Mouse (Mus musculus) forebrain, embryonic 15.5 days (tissue): Measurements from ENCODE around the gene Mical2. TPM values are rescaled to one million over a fixed set of nuclear protein-coding genes. Genes with fewer than 3 reads are reported as not detected.

Experiments used
- ATAC-seq: fragments of 200-750 bp; cut with Nextera tagmentation; replicated peaks from 2 replicates; pipeline ENCODE4 v1.8.0; 2017; ENCODE audit warnings: mild to moderate bottlenecking, moderate TSS enrichment, moderate library complexity
- H3K27ac ChIP-seq: fragments of 300-500 bp; sonication (generic); replicated peaks from 2 replicates; pipeline ENCODE4 v1.5.1; 2015; ENCODE audit warnings: mild to moderate bottlenecking, inconsistent platforms
- H3K27me3 ChIP-seq: fragments of 300-500 bp; sonication (generic); 2 replicates; pipeline ENCODE4 v1.6.1; 2015; ENCODE audit warnings: inconsistent platforms
- H3K36me3 ChIP-seq: fragments of 300-500 bp; sonication (generic); 2 replicates; pipeline ENCODE4 v1.6.1; 2015; ENCODE audit warnings: mild to moderate bottlenecking, inconsistent platforms
- H3K4me1 ChIP-seq: fragments of 300-500 bp; sonication (generic); 2 replicates; pipeline ENCODE4 v1.6.1; 2015; ENCODE audit warnings: inconsistent platforms
- H3K4me2 ChIP-seq: fragments of 300-500 bp; sonication (generic); replicated peaks from 2 replicates; pipeline ENCODE4 v1.6.1; 2015; ENCODE audit warnings: mild to moderate bottlenecking, inconsistent platforms
- H3K4me3 ChIP-seq: fragments of 300-500 bp; sonication (generic); 2 replicates; pipeline ENCODE4 v1.5.1; 2015; ENCODE audit warnings: mild to moderate bottlenecking, inconsistent platforms
- H3K9ac ChIP-seq: fragments of 300-500 bp; sonication (generic); replicated peaks from 2 replicates; pipeline ENCODE4 v1.6.1; 2015; ENCODE audit warnings: mild to moderate bottlenecking, inconsistent platforms
- H3K9me3 ChIP-seq: fragments of 300-500 bp; sonication (generic); 2 replicates; pipeline ENCODE4 v1.6.1; 2016; ENCODE audit warnings: inconsistent platforms
- WGBS: fragments of 180-500 bp; shearing (Covaris S2); methylation state at CpG from one replicate; pipeline ENCODE4 v1.1.7; 2015; ENCODE audit warnings: mixed read lengths; 5-methylcytosine and 5-hydroxymethylcytosine counted together
- polyA plus RNA-seq: library from polyadenylated mRNA; unstranded; fragments of >200 nt; fragmentation: Nextera tagmentation; extraction: Ambion mirVana; gene quantifications from 2 replicates; pipeline ENCODE4 v1.2.1, GENCODE M21; 2015

Gene Mical2
- polyA plus RNA-seq, 1 experiment from 2014 or later = 7.0 TPM

DNA sequence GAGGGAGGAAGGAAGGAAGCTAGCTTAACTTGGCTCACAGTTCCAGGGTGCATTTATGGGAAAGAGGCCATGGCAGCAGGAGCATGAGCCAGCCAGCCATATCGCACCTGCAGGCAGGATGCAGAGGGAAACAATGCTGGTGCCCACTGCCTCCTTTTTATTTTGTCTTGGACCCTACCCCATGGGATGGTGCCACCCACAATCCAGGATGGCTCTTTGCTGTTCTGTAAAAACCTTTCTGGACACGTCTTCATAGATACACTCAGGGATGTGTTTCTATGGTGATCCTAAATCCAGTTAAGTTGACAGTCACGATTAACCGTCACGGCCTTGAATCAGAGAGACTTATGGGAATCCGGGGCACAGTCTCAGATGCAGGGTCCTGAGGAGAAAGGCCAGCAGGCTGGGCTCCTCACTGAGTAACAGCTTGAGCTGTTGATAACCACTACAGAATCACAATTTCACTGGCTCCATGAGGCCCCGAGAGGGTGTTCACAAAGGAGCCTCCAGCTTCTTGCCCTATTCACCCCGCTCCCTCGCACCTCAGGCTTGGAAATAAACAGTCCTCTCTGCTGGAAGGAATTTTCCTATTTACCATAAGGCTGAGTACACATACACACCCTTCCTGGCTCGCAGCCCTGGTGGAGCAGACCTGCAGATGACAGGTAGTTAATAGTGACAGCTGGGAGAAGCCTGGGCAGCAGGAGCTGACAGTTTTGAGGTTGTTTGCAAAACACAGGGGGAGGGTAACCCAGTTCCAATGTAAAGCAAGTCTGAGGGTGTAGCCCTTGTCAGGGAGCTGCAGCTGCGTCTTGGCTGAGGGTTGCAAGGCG is 218.7 kb downstream of the Mical2 start:
- Histone ChIP-seq H3K27me3 (no peaks in the 10 kb centered on the region), H3K9ac (no peak overlapping the region), H3K9me3 (no peaks in the 10 kb centered on the region), H3K4me3 (no peak overlapping the region), H3K27ac (no peak overlapping the region), H3K36me3 (no peaks in the 10 kb centered on the region), H3K4me2 (no peak overlapping the region), H3K4me1 (peaks cover 18% of the 10 kb centered on the region)
- peak; percentile 91 for ATAC-seq
- WGBS = 15% methylated on average over 12 of the region's 12 CpGs

DNA sequence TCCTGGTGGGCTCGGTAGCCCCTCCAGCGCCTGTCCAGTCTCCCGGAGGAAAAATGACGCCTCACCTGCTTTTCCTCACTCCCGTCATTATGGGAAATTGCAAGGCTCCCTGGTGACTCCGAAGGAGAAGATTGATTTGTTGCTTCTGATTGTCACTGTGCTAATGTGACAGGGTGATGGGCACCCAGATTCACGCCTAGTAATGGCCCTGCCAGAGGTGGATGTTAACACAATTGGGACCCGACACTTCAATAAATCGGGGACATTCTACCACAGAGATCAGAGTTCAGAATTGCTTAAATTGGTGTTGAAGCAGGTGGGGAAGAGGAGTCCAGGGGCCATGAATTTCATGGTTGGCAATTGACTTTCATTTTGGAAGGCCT is 219.3 kb downstream of the Mical2 start:
- H3K27ac ChIP-seq = no peak overlapping the region
- no peak overlapping the region for H3K4me2 ChIP-seq
- H3K36me3 ChIP-seq = no peaks in the 10 kb centered on the region
- H3K4me3 ChIP-seq = no peak overlapping the region
- peak; percentile 44; the same call in 1 of the 2 replicates for ATAC-seq
- no peaks in the 10 kb centered on the region for H3K9me3 ChIP-seq
- no peaks in the 10 kb centered on the region for H3K27me3 ChIP-seq
- H3K4me1 ChIP-seq = peaks cover 18% of the 10 kb centered on the region
- 26% methylated on average over 9 of the region's 9 CpGs for WGBS
- H3K9ac ChIP-seq = no peak overlapping the region

DNA sequence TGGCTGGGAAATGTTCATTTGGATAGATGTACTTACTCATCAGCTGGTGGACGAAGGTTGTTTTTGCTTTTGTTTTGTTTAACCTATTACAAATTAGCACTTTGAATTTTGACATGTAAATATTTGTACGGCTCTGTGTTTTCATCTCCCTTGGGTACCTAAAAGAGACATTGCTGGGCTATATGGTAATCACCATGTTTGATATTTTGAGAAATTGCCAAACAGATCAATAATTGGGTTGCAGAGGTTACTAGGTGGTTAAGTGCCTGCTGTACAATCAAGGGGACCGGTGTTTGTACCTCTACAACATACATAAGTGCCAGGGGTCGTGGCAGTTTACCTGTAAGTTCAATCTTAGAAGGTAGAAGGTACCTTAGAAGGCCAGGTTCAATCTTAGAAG is 220.8 kb downstream of the Mical2 start:
- WGBS = 90% methylated on average over 4 of the region's 4 CpGs
- H3K27ac ChIP-seq = no peak overlapping the region
- ATAC-seq = no peak
- H3K27me3 ChIP-seq = no peaks in the 10 kb centered on the region
- no peak overlapping the region for H3K4me2 ChIP-seq
- no peak overlapping the region for H3K4me3 ChIP-seq
- H3K9me3 ChIP-seq = no peaks in the 10 kb centered on the region
- H3K4me1 ChIP-seq = peaks cover 17% of the 10 kb centered on the region
- no peaks in the 10 kb centered on the region for H3K36me3 ChIP-seq
- H3K9ac ChIP-seq = no peak overlapping the region

GRCm38 (mm10) chr7:112449954-112450700 is 224.5 kb downstream of the Mical2 start:
- Histone ChIP-seq H3K4me1 (peaks cover 10% of the 10 kb centered on the region), H3K4me2 (no peak overlapping the region), H3K27ac (no peak overlapping the region), H3K27me3 (no peaks in the 10 kb centered on the region), H3K36me3 (no peaks in the 10 kb centered on the region), H3K4me3 (no peak overlapping the region), H3K9ac (no peak overlapping the region), H3K9me3 (no peaks in the 10 kb centered on the region)
- no peak for ATAC-seq
- WGBS = 80% methylated on average over 8 of the region's 8 CpGs

GRCm38 (mm10) chr7:112452471-112452870 is 226.8 kb downstream of the Mical2 start:
- peaks cover 7% of the 10 kb centered on the region; the same call in 1 of the 2 replicates for H3K4me1 ChIP-seq
- 58% methylated on average over 5 of the region's 5 CpGs for WGBS
- H3K9ac ChIP-seq = no peak overlapping the region
- H3K9me3 ChIP-seq = no peaks in the 10 kb centered on the region
- no peak overlapping the region for H3K4me2 ChIP-seq
- no peak overlapping the region for H3K27ac ChIP-seq
- no peaks in the 10 kb centered on the region for H3K27me3 ChIP-seq
- ATAC-seq = no peak
- no peaks in the 10 kb centered on the region for H3K36me3 ChIP-seq
- no peak overlapping the region for H3K4me3 ChIP-seq

GRCm38 (mm10) chr7:112453805-112454214 is 228.2 kb downstream of the Mical2 start:
- no peak overlapping the region for H3K9ac ChIP-seq
- no peaks in the 10 kb centered on the region for H3K36me3 ChIP-seq
- no peak overlapping the region for H3K4me3 ChIP-seq
- ATAC-seq = no peak
- H3K4me2 ChIP-seq = no peak overlapping the region
- H3K9me3 ChIP-seq = no peaks in the 10 kb centered on the region
- H3K27ac ChIP-seq = no peak overlapping the region
- peaks cover 7% of the 10 kb centered on the region; the same call in 1 of the 2 replicates for H3K4me1 ChIP-seq
- no peaks in the 10 kb centered on the region for H3K27me3 ChIP-seq
- WGBS = 15% methylated on average over 3 of the region's 3 CpGs

DNA sequence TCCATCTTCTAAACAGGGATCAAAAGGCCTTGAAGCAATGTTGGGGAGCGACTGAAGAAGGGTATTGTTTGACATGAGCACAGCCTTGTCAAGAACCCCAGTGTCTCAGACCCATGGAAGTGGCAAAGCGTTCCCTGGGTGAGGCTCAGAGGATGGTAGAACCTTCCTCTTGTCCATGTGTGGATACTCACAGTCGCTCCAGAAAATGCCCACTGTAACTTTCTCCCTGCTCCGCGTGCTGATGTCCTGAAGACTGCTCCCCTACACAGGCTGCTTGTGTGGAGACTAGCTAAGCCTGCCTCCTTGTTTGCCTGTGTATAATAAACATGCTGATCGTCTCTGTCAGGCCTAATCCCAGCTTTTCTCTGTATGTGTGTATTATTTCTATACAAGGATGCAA is 228.7 kb downstream of the Mical2 start:
- H3K9me3 ChIP-seq = no peaks in the 10 kb centered on the region
- H3K36me3 ChIP-seq = no peaks in the 10 kb centered on the region
- no peak overlapping the region for H3K27ac ChIP-seq
- H3K9ac ChIP-seq = no peak overlapping the region
- peaks cover 7% of the 10 kb centered on the region; the same call in 1 of the 2 replicates for H3K4me1 ChIP-seq
- no peak overlapping the region for H3K4me3 ChIP-seq
- H3K4me2 ChIP-seq = no peak overlapping the region
- WGBS = 59% methylated on average over 6 of the region's 6 CpGs
- ATAC-seq = no peak
- no peaks in the 10 kb centered on the region for H3K27me3 ChIP-seq

- 87% methylated on average over 2 of the region's 2 CpGs for WGBS
- Histone ChIP-seq H3K27ac (no peak overlapping the region), H3K4me1 (peaks cover 7% of the 10 kb centered on the region; the same call in 1 of the 2 replicates), H3K9ac (no peak overlapping the region), H3K27me3 (no peaks in the 10 kb centered on the region), H3K4me2 (no peak overlapping the region), H3K4me3 (no peak overlapping the region), H3K9me3 (no peaks in the 10 kb centered on the region), H3K36me3 (no peaks in the 10 kb centered on the region)
- ATAC-seq = no peak
These were observed 229.3 kb downstream of the Mical2 start for GRCm38 (mm10) chr7:112454951-112455350.

DNA sequence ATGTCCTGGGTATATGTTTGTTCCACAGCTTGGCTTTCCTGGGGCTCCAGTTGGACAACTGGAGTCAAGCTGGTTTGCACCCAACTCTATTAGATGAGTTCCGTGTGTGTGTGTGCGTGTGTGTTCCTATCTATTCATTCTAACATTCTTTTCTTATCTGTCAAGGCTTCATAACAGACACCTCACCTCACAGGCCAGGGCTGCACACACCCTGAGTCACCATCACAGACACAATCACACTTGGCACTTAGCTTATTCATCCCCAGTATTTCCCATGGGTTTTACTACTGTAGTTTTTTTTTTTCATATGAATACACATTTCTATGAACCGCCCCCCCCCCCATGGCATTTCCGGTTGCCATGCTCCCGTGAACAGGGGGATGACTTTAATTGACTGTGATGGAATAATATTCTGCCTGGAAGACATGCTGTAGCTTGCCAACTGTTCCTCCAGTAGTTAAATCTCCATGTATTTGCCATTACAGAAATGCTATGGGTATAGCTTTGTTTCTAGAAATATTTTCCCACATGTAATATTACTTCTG is 230.0 kb downstream of the Mical2 start:
- no peaks in the 10 kb centered on the region for H3K36me3 ChIP-seq
- no peak overlapping the region for H3K9ac ChIP-seq
- H3K27ac ChIP-seq = no peak overlapping the region
- no peak overlapping the region for H3K4me2 ChIP-seq
- no peak overlapping the region for H3K4me3 ChIP-seq
- H3K4me1 ChIP-seq = peaks cover 9% of the 10 kb centered on the region; the same call in 1 of the 2 replicates
- no peaks in the 10 kb centered on the region for H3K9me3 ChIP-seq
- no peaks in the 10 kb centered on the region for H3K27me3 ChIP-seq
- ATAC-seq = no peak
- WGBS = 88% methylated on average over 5 of the region's 5 CpGs

DNA sequence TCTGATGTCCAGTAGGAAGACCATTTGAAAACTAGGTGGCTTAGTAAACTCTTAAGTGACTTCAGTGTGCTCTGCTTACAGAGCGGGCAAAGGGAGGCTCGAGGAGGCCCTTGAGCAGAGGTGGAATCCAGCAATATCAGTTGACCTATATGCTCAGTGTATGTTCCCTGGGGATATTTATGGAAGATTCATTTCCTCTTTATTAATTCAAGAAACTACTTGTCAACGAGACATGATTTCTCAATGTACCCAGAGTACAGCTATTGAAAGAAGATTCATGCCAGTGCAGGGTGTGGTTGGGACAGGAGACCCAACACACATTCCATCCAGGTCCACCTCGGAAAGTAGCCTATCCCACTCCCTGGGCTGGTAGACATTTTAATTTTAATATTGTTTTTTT is 231.7 kb downstream of the Mical2 start:
- ATAC-seq = no peak
- no peak overlapping the region for H3K27ac ChIP-seq
- no peaks in the 10 kb centered on the region for H3K27me3 ChIP-seq
- peaks cover 11% of the 10 kb centered on the region; the same call in 1 of the 2 replicates for H3K4me1 ChIP-seq
- H3K4me2 ChIP-seq = no peak overlapping the region
- H3K9me3 ChIP-seq = no peaks in the 10 kb centered on the region
- no peak overlapping the region for H3K9ac ChIP-seq
- no peak overlapping the region for H3K4me3 ChIP-seq
- H3K36me3 ChIP-seq = no peaks in the 10 kb centered on the region
- WGBS = 96% methylated on average over 4 of the region's 4 CpGs

DNA sequence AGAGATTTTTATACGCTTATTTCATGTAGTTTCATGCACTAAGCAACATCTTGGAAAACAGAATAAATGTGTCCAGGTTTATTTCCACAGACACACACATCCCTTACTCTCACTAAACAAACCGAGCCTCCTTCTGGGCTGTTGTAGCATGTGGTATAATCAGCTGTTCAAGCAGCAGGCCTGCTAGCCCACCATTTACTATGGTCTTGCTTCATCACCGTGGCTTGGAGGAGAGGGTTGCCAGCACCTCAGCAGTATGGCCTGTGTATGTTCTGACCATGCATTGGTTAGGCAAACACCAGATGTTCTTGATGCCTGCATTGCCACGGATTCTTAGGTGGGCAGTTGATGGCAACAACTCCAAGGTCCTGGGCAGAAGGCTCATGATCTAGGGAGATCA is 232.3 kb downstream of the Mical2 start:
- H3K4me1 ChIP-seq = peaks cover 11% of the 10 kb centered on the region; the same call in 1 of the 2 replicates
- H3K4me2 ChIP-seq = no peak overlapping the region
- no peak overlapping the region for H3K4me3 ChIP-seq
- no peaks in the 10 kb centered on the region for H3K9me3 ChIP-seq
- H3K9ac ChIP-seq = no peak overlapping the region
- no peak for ATAC-seq
- no peaks in the 10 kb centered on the region for H3K27me3 ChIP-seq
- H3K27ac ChIP-seq = no peak overlapping the region
- 80% methylated on average over 4 of the region's 4 CpGs for WGBS
- H3K36me3 ChIP-seq = no peaks in the 10 kb centered on the region

- no peak for ATAC-seq
- Histone ChIP-seq H3K4me2 (no peak overlapping the region), H3K27ac (no peak overlapping the region), H3K4me3 (no peak overlapping the region), H3K9me3 (no peaks in the 10 kb centered on the region), H3K4me1 (peaks cover 11% of the 10 kb centered on the region; the same call in 1 of the 2 replicates), H3K27me3 (no peaks in the 10 kb centered on the region), H3K9ac (no peak overlapping the region), H3K36me3 (no peaks in the 10 kb centered on the region)
- 63% methylated on average over 5 of the region's 5 CpGs for WGBS
These were observed 232.8 kb downstream of the Mical2 start for GRCm38 (mm10) chr7:112458440-112458839.
